Mouse (Mus musculus) forebrain, embryonic 13.5 days (tissue): Measurements from ENCODE around the gene Coro2b. TPM values are rescaled to one million over a fixed set of nuclear protein-coding genes. Genes with fewer than 3 reads are reported as not detected.
A peak's percentile ranks its signal among the peaks of the same experiment; 100 is the strongest.

ENCODE experiments used
- ATAC-seq: fragments of 200-750 bp; cut with Nextera tagmentation; 2 replicates; pipeline ENCODE4 v1.8.0; 2017
- H3K27ac ChIP-seq: fragments of 300-500 bp; sonication (generic); 2 replicates; pipeline ENCODE4 v1.5.1; 2015; ENCODE audit warnings: inconsistent platforms, mild to moderate bottlenecking, moderate library complexity
- H3K27me3 ChIP-seq: fragments of 300-500 bp; sonication (generic); 2 replicates; pipeline ENCODE4 v1.6.1; 2015; ENCODE audit warnings: mild to moderate bottlenecking, inconsistent platforms
- H3K36me3 ChIP-seq: fragments of 300-500 bp; sonication (generic); 2 replicates; pipeline ENCODE4 v1.6.1; 2015; ENCODE audit warnings: mild to moderate bottlenecking, inconsistent platforms; ENCODE audit not compliant: poor library complexity, severe bottlenecking
- H3K4me1 ChIP-seq: fragments of 300-500 bp; sonication (generic); 2 replicates; pipeline ENCODE4 v1.6.1; 2015; ENCODE audit warnings: inconsistent platforms
- H3K4me2 ChIP-seq: fragments of 300-500 bp; sonication (generic); 2 replicates; pipeline ENCODE4 v1.6.1; 2015; ENCODE audit warnings: inconsistent platforms, mild to moderate bottlenecking, moderate library complexity
- H3K4me3 ChIP-seq: fragments of 300-500 bp; sonication (generic); 2 replicates; pipeline ENCODE4 v1.5.1; 2015; ENCODE audit warnings: mild to moderate bottlenecking, inconsistent platforms
- H3K9ac ChIP-seq: fragments of 300-500 bp; sonication (generic); 2 replicates; pipeline ENCODE4 v1.6.1; 2015; ENCODE audit warnings: mild to moderate bottlenecking, inconsistent platforms
- H3K9me3 ChIP-seq: fragments of 300-500 bp; sonication (generic); replicated peaks from 2 replicates; pipeline ENCODE4 v1.6.1; 2016; ENCODE audit warnings: inconsistent platforms
- WGBS: fragments of 180-500 bp; shearing (Covaris S2); methylation state at CpG from one replicate; pipeline ENCODE4 v1.1.7; 2015; 5-methylcytosine and 5-hydroxymethylcytosine counted together
- polyA plus RNA-seq: library from polyadenylated mRNA; unstranded; fragments of >200 nt; fragmentation: Nextera tagmentation; extraction: Ambion mirVana; gene quantifications from 2 replicates; pipeline ENCODE4 v1.2.1, GENCODE M21; 2015

Gene Coro2b
- polyA plus RNA-seq, 1 experiment from 2014 or later = 37.0 TPM

DNA sequence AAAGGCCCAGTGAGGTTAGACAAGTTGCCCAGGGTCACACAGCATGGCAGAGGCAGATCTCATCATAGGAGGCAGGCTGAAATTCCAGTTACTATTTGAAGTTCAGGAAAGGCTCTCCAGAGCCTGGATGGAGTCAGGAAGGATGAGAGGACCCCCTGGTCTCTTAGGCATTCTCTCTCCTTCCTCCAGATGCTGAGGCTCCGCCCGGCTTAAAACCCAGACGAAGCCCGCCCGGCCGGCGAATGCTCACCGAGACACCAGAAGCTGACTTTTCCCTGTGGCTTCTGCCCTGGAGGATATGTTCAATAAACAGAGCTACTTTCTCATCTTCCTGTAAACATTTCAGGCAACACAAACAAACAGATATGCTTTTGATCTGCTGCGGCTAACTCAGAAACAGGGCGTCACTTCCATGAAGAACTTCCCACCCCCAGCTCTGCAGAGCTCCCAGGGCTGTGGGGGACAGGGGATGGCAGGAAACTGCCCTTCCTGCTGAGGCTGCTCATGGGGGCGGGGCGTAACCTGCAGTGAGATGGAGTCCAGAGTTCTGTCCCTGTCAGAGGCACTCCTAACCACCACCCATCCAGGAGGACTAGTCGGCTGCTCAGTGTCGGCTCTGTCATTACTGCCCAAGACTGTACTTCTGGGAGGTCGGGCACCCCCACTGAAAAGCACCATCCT, 13.9 kb downstream of the Coro2b start:
- WGBS = 33% methylated on average over 15 of the region's 15 CpGs
- ATAC-seq = no peak
- Histone ChIP-seq H3K9me3 (no peaks in the 10 kb centered on the region), H3K4me2 (no peak overlapping the region), H3K4me3 (no peak overlapping the region), H3K9ac (0 out of 2 replicates have a peak overlapping the region, but pooled peaks have one; percentile 37), H3K27ac (peak overlapping the region; percentile 63; the same call in 1 of the 2 replicates), H3K4me1 (peaks cover 96% of the 10 kb centered on the region), H3K27me3 (no peaks in the 10 kb centered on the region), H3K36me3 (peaks cover 8% of the 10 kb centered on the region; the same call in 1 of the 2 replicates)

DNA sequence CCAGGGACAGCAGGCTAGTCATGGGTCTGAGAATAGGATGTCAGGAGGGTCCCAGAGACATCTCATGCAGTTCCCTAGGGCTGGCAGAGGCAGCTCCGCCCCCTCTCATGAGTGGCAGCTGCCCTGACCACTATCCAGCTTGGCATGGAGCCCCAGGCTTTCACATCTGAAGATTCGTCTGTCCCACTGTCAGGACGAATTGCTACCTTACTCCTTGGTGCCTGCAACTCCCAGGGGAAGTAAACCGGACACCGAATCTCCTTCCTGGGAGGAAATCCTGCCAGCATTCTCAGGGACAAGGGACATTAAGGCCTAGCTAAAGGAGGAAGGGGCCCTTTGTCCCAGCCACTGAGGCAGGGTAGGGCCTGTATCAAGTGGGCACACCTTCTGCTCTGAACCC, 14.6 kb downstream of the Coro2b start:
- Histone ChIP-seq H3K27me3 (no peaks in the 10 kb centered on the region), H3K4me3 (no peak overlapping the region), H3K4me1 (peaks cover 96% of the 10 kb centered on the region), H3K4me2 (no peak overlapping the region), H3K9me3 (no peaks in the 10 kb centered on the region), H3K9ac (peak overlapping the region; percentile 37), H3K27ac (peak overlapping the region; percentile 63), H3K36me3 (peaks cover 2% of the 10 kb centered on the region; the same call in 1 of the 2 replicates)
- WGBS = 57% methylated on average over 5 of the region's 5 CpGs
- no peak for ATAC-seq

DNA sequence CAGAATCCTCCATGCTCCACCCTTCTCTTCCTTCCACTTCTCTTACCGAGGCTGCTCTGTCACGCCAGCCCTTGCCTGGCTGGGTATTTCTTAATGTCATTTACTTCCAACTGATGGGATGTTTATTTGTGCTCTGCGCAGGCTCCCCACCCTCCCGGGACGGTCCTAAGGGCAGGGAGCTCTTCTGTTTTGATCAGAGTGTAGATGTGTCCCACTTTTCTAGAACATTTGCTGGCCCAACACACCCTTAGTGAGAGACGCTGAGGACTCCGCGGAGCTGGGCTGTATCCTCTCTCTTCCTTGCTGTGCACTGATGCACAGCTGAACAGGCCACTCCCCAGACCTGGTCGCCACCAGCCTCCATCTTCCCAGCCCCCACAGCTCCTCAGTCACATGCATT, 15.3 kb downstream of the Coro2b start:
- Histone ChIP-seq H3K9me3 (no peaks in the 10 kb centered on the region), H3K27ac (peak overlapping the region; percentile 63), H3K9ac (peak overlapping the region; percentile 30; the same call in 1 of the 2 replicates), H3K4me1 (peaks cover 96% of the 10 kb centered on the region), H3K27me3 (no peaks in the 10 kb centered on the region), H3K36me3 (no peaks in the 10 kb centered on the region; the same call in 1 of the 2 replicates), H3K4me2 (no peak overlapping the region), H3K4me3 (no peak overlapping the region)
- WGBS = 48% methylated on average over 9 of the region's 9 CpGs
- ATAC-seq = no peak

DNA sequence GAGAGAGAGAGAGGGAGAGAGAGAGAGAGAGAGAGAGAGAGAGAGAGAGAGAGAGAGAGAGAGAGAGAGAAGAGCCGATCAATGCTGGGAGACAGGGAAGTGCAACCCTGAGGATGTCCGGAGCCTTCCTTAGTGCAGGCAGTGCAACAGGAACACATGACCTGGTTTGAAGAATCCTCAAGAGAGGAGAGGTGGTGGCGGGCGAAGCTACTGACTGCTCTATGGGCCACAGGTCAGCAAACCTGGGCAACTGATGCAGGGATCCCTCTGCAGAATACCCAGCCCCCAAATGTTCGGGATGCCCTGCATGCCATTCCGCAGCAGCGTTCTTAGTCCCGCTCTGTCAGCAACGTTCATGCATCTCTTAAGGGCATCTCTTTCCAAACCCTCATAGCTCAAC, 15.9 kb downstream of the Coro2b start:
- H3K27me3 ChIP-seq = no peaks in the 10 kb centered on the region
- H3K9ac ChIP-seq = peak overlapping the region; percentile 30; the same call in 1 of the 2 replicates
- no peaks in the 10 kb centered on the region; the same call in 1 of the 2 replicates for H3K36me3 ChIP-seq
- H3K4me3 ChIP-seq = no peak overlapping the region
- H3K4me1 ChIP-seq = peaks cover 96% of the 10 kb centered on the region
- no peak overlapping the region for H3K4me2 ChIP-seq
- WGBS = 58% methylated on average over 8 of the region's 9 CpGs
- no peaks in the 10 kb centered on the region for H3K9me3 ChIP-seq
- no peak for ATAC-seq
- peak overlapping the region; percentile 63; the same call in 1 of the 2 replicates for H3K27ac ChIP-seq

DNA sequence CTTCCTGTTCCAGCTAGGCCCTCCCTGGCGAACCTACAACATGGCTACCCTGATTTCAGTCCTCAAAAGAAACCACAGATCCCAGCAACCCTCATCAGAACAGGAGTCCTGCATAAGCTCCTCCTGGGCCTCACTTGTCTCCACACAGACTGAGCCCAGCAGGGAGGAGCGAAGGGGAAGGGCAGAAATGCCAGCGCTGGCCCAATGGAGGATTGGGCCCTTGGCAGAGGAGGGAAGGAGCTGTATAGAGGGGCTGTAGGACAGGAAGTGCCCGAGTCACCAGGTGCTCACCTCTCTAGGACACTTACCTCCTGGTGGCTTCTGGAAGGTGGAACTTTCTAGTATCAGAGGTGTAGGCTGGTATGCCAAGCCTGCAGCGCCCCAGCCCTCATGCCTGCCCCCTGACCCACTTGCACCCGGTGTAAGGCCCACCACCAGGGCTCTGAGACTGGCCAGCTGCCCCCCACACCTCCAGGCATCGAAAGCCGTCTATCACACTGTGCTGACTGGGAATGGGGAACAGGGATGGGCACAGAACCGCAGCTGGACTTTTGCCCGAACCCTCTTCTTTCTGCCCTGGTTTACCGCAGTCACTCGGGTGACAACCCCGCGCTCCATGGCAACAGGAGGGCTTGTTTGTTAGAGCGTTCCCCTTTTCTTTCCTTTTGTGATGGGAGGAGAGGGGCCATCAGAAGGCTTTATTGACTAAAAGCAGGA, 16.9 kb downstream of the Coro2b start:
- H3K36me3 ChIP-seq = no peaks in the 10 kb centered on the region; the same call in 1 of the 2 replicates
- no peaks in the 10 kb centered on the region for H3K27me3 ChIP-seq
- no peak for ATAC-seq
- H3K27ac ChIP-seq = no peak overlapping the region
- H3K9ac ChIP-seq = peak overlapping the region; percentile 14; the same call in 1 of the 2 replicates
- 59% methylated on average over 14 of the region's 15 CpGs for WGBS
- H3K4me1 ChIP-seq = peaks cover 89% of the 10 kb centered on the region
- H3K9me3 ChIP-seq = no peaks in the 10 kb centered on the region
- H3K4me3 ChIP-seq = no peak overlapping the region
- H3K4me2 ChIP-seq = no peak overlapping the region

DNA sequence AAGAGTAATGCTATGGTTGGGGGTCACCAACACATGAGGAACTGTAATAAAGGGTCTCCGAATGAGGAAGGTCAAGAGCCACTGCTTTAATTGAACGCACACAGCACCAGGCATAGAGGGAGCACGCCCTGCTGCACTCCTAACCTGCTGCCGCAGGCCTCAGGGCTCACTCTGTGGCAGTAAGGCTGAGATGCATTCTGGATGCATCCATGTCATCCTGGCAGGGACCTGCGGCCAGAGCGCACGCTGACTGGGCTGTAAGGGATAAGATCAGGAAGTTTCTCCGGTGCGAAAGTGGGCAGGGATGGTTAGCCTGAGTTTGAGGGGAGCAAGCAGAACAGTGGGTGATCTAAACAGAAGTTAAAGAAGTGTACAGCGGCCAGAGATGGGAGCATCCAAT, 17.5 kb downstream of the Coro2b start:
- H3K9ac ChIP-seq = 0 out of 2 replicates have a peak overlapping the region, but pooled peaks have one; percentile 14
- ATAC-seq = no peak
- H3K4me2 ChIP-seq = no peak overlapping the region
- WGBS = 77% methylated on average over 10 of the region's 10 CpGs
- no peak overlapping the region for H3K4me3 ChIP-seq
- H3K4me1 ChIP-seq = peaks cover 89% of the 10 kb centered on the region
- no peak overlapping the region for H3K27ac ChIP-seq
- no peaks in the 10 kb centered on the region for H3K36me3 ChIP-seq
- no peaks in the 10 kb centered on the region for H3K27me3 ChIP-seq
- no peaks in the 10 kb centered on the region for H3K9me3 ChIP-seq

DNA sequence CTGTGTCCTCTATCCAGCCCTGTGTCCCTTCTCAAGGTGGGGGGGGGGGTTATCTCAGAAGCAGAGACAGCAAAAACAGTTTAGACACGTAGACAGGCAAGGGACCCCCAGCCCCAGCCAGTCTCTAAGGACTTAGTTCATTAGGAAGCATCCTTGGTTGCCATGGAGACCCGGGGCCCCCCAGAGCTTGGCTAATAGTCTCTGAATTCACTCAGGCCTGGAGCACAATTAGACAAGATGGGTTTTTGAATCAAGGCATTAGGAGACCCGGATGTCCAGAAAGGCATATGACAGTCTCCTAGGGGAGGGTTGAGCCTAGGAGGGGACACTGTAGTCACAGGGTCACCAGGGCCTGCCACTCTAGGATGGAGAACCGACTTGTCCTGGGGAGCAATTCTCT, 18.3 kb downstream of the Coro2b start:
- H3K27me3 ChIP-seq = no peaks in the 10 kb centered on the region
- no peaks in the 10 kb centered on the region for H3K9me3 ChIP-seq
- H3K4me3 ChIP-seq = no peak overlapping the region
- 0 out of 2 replicates have a peak, but pooled peaks have one; percentile 14 for ATAC-seq
- peak overlapping the region; percentile 8; the same call in 1 of the 2 replicates for H3K4me2 ChIP-seq
- WGBS = 6% methylated on average over 4 of the region's 4 CpGs
- H3K36me3 ChIP-seq = no peaks in the 10 kb centered on the region
- peaks cover 92% of the 10 kb centered on the region for H3K4me1 ChIP-seq
- H3K9ac ChIP-seq = peak overlapping the region; percentile 34; the same call in 1 of the 2 replicates
- H3K27ac ChIP-seq = peak overlapping the region; percentile 35; the same call in 1 of the 2 replicates

DNA sequence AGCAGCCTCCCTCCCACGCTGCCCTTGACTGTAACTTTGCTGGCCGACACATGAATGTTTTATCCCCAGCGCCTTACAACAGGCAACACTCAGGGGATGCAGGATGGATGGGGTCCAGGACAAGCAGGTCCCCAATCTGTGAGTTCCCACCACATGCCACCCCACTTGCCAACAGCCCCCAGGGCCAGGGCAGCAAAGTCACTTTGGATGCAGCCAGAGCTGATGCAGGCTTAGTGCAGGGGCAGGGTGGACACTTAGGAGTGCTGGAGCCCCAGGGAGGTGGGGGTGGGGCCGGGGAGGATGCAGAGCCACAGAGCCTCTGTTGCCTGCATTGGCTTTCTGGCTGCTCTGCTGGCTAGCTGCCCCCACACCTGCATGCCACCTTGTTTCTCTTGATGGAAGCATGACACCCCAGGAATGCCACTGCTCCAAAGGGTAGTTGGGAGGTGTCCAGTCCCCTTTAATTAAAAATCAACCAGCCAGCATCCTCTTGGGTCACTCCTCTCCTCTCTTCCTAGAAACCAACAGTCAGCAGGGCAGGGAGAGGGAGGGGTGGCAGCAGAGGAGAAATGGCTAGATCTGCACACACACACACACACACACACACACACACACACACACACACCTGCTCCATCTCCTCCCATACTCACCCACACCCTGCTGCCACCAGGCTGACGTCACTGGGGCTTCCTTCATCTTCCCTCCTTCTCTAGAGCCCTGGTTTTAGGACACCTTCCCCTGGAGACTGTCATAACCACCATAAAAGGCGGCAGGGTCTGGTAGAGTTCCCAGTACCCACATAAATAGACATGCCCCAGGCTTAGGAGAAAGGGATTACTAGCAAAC, 19.5 kb downstream of the Coro2b start:
- H3K27ac ChIP-seq = no peak overlapping the region; the same call in 1 of the 2 replicates
- H3K9ac ChIP-seq = no peak overlapping the region
- H3K27me3 ChIP-seq = no peaks in the 10 kb centered on the region
- no peak for ATAC-seq
- H3K4me3 ChIP-seq = no peak overlapping the region
- H3K4me2 ChIP-seq = no peak overlapping the region
- H3K9me3 ChIP-seq = no peaks in the 10 kb centered on the region
- peaks cover 87% of the 10 kb centered on the region for H3K4me1 ChIP-seq
- H3K36me3 ChIP-seq = no peaks in the 10 kb centered on the region
- 61% methylated on average over 6 of the region's 6 CpGs for WGBS

DNA sequence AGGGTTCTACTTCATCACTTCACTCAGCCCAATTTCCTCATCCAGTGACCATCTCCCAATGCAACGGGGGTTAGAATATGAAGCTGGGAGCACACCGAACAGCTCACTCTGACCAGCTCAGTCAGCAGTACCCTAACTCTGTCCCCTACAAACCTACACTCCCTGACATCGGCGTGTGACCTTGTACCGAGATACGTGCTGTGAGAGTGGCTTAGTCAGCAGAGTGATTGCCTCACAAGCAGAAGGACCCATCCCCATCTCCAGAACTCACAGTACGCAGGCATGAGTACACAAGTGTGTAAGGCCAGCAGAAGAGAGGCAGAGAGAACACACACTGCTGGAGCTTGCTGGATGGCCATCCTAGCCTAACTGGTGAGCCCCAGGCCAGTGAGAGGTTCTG, 21.7 kb downstream of the Coro2b start:
- Histone ChIP-seq H3K4me3 (no peak overlapping the region), H3K27ac (no peak overlapping the region), H3K9ac (no peak overlapping the region), H3K36me3 (no peaks in the 10 kb centered on the region), H3K9me3 (no peaks in the 10 kb centered on the region), H3K4me2 (no peak overlapping the region), H3K4me1 (peaks cover 83% of the 10 kb centered on the region), H3K27me3 (no peaks in the 10 kb centered on the region)
- no peak for ATAC-seq
- WGBS = 95% methylated on average over 7 of the region's 7 CpGs

DNA sequence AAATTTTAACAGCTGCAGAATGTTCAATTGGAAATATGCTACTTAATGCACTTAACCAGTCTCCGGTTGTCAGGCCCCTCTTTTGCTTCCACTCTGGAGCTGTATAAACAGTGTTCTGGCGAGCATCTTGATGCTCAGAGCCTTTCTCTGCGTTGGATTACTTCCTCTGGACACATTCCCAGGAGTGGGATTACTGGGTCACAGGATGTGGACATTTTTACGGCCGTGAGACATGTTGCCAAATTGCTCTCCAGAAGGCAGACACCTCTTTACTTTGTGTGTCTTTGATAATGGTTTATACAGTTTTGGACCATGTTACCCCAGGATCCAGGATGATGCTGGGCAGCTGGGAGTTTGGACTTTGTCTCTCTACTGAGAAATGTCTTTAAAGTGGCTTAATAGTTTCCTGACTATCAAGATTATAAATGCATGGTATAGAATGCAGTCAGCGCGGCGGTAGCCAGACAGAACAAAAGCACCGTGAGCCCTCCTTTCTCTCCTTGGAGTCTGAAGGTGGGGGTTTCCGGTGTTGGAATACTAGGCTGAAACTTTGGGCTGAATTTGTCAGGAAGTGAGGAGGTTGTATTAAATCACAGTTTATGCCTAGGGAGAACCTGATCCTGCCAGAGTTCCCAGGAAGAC, 23.2 kb downstream of the Coro2b start:
- H3K36me3 ChIP-seq = no peaks in the 10 kb centered on the region
- H3K4me1 ChIP-seq = peaks cover 83% of the 10 kb centered on the region
- H3K4me3 ChIP-seq = no peak overlapping the region

DNA sequence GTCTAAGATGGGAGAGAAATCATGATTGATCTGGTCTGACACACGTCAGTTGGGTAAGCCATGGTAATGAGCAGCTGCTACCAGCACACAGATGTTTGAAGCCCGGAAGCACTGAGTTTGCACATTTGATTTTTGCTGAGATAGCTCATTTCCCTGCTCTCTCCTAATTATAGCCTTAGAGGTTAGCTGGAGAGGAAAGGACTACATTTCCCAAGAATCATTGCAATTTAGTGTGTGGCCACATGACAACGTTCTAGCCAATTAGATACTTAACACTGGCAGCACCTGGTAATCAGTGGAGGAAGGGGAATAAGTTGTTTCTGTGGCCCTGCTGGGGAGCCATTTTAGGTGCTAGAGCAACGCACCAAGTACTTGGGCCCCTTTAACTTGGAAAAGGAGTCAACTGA, 26.3 kb downstream of the Coro2b start:
- H3K27me3 ChIP-seq = no peaks in the 10 kb centered on the region
- no peak overlapping the region for H3K9ac ChIP-seq
- H3K4me1 ChIP-seq = peaks cover 59% of the 10 kb centered on the region
- H3K36me3 ChIP-seq = no peaks in the 10 kb centered on the region
- H3K4me3 ChIP-seq = no peak overlapping the region
- 49% methylated on average over 4 of the region's 4 CpGs for WGBS
- peak; percentile 85 for ATAC-seq
- no peaks in the 10 kb centered on the region for H3K9me3 ChIP-seq
- H3K27ac ChIP-seq = peak overlapping the region; percentile 63
- H3K4me2 ChIP-seq = no peak overlapping the region

More for the DNA sequence above, 23.2 kb downstream of the Coro2b start:
- H3K9me3 ChIP-seq = no peaks in the 10 kb centered on the region
- no peaks in the 10 kb centered on the region for H3K27me3 ChIP-seq
- no peak overlapping the region for H3K4me2 ChIP-seq
- no peak overlapping the region for H3K9ac ChIP-seq
- WGBS = 42% methylated on average over 10 of the region's 10 CpGs
- peak overlapping the region; percentile 59 for H3K27ac ChIP-seq
- ATAC-seq = no peak
